Mouse (Mus musculus): ENCODE data around the gene Rab36. TPM values are rescaled to one million over a fixed set of nuclear protein-coding genes. Genes with fewer than 3 reads are reported as not detected.
A peak's percentile ranks its signal among the peaks of the same experiment; 100 is the strongest.

The Rab36 gene
- polyA plus RNA-seq, 1 experiment from 2014 or later = 15.0 TPM

DNA sequence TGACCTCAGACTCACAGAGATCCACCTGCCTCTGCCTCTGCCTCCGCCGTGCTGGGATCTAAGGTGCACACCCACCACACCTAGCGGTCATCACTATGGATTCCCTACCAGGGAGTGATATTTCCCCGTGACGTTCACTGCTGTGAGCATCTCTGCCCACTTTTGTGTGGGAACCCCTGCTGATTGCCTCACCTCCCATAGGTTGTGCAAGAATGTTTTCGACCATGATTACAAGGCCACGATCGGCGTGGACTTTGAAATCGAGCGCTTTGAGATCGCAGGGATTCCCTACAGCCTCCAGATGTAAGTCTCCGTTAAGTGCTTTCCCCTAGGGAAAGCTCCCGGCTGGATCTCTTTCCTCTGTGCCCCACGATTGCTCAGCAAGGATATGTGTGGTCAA, 9.0 kb downstream of the Rab36 start:
- no peak for ATAC-seq (ENCODE audit: insufficient number of reproducible peaks, low FRiP score, low TSS enrichment, low read depth)
- no peak overlapping the region for H3K27ac ChIP-seq (replicated peaks)
- H3K9me3 ChIP-seq (replicated peaks) = no peaks in the 10 kb centered on the region
- no peaks in the 10 kb centered on the region for H3K27me3 ChIP-seq
- 92% methylated on average over 15 of the region's 15 CpGs for WGBS
- no peak overlapping the region for H3K4me2 ChIP-seq (replicated peaks)
- no peaks in the 10 kb centered on the region for H3K4me1 ChIP-seq
- peaks cover 13% of the 10 kb centered on the region; the same call in 1 of the 2 replicates for H3K36me3 ChIP-seq
- H3K4me3 ChIP-seq (replicated peaks) = no peak overlapping the region
- no peak overlapping the region for H3K9ac ChIP-seq

DNA sequence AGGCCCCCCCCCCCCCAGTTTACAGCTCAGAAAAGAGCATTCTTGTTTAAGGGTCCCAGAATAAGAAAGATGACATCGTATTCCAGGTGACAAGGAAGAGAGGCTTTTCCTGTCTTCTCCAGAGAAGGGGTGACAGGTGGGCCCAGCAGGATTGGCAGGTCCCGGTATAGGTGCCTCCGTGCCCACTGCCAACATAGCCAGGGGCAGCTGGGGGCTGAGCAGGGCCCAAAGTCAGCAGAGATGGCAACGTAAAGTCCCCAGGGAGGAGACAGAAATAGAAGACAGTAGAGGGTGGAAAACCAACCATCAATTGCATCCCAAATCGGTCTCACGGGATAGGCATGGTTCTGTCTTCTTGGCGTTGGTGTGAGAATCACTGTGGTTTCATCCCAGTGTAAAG, 11.9 kb downstream of the Rab36 start:
- 89% methylated on average over 7 of the region's 7 CpGs for WGBS
- no peak for ATAC-seq (ENCODE audit: insufficient number of reproducible peaks, low FRiP score, low TSS enrichment, low read depth)
- 0 out of 2 replicates have a peak, but pooled peaks cover 8% of the 10 kb centered on the region for H3K36me3 ChIP-seq
- no peak overlapping the region for H3K4me3 ChIP-seq (replicated peaks)
- no peak overlapping the region for H3K27ac ChIP-seq (replicated peaks)
- no peaks in the 10 kb centered on the region for H3K27me3 ChIP-seq
- H3K9ac ChIP-seq = no peak overlapping the region
- H3K9me3 ChIP-seq (replicated peaks) = no peaks in the 10 kb centered on the region
- no peaks in the 10 kb centered on the region for H3K4me1 ChIP-seq
- H3K4me2 ChIP-seq (replicated peaks) = no peak overlapping the region

DNA sequence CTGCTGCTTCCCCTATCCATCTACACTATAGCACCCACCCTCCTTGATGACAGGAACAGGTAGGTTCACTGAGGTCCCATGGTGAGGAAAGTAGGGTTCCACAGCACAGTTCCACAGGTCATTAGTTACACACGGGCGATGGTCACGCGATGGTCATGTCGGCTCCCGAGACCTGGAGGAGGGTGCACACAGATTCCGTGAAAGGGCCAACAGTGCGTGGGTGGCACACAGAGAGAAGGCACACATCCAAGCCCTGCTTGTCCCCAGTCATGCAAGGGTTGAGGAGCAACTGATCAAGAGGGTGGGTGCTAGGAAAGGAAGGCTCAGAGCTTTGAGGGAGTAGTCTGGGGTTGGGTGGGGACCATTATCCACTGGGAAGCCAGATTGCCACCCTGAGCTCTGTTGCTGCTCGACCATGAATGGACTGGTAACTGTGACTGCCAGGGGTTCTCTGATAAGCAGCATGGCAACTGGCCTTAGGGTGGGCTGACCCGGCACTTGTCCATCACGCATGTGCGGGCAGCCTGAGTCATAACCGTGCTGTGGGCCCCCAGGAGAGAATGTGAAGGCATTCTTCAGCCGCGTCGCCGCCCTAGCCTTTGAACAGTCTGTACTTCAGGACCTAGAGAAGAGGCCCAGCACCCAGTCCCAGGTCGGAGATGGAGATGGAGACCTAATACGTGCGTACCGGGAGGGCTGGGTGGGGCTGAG, 14.7 kb downstream of the Rab36 start:
- Histone ChIP-seq H3K27ac (replicated peaks) (no peak overlapping the region), H3K36me3 (0 out of 2 replicates have a peak, but pooled peaks cover 3% of the 10 kb centered on the region), H3K4me1 (0 out of 2 replicates have a peak, but pooled peaks cover 3% of the 10 kb centered on the region), H3K9ac (no peak overlapping the region), H3K4me2 (replicated peaks) (no peak overlapping the region), H3K9me3 (replicated peaks) (no peaks in the 10 kb centered on the region), H3K4me3 (replicated peaks) (no peak overlapping the region), H3K27me3 (no peaks in the 10 kb centered on the region)
- WGBS = 91% methylated on average over 21 of the region's 21 CpGs
- ATAC-seq (ENCODE audit: insufficient number of reproducible peaks, low FRiP score, low TSS enrichment, low read depth) = no peak

DNA sequence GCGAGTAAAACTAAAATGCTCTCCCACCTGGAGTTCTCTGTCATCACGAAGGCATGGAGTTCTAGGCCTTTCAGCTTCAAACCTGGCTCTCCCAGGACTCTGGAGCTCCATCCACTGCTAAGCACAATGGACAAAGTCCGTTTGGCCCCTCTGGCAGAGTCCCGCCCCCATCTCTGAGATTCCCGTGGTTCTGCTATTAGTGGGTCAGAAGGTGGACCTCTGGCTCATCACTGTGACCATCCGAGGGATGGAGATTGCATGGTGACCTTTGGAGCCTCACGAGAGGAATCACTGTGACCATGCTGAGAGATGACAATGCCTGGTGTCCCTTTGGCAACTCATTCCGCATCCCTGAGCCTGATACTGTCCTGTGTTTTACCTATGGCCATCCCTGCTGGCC, 16.0 kb downstream of the Rab36 start:
- no peak for ATAC-seq (ENCODE audit: insufficient number of reproducible peaks, low FRiP score, low TSS enrichment, low read depth)
- Histone ChIP-seq H3K4me1 (0 out of 2 replicates have a peak, but pooled peaks cover 3% of the 10 kb centered on the region), H3K9me3 (replicated peaks) (no peaks in the 10 kb centered on the region), H3K4me3 (replicated peaks) (no peak overlapping the region), H3K4me2 (replicated peaks) (no peak overlapping the region), H3K36me3 (no peaks in the 10 kb centered on the region), H3K27me3 (no peaks in the 10 kb centered on the region), H3K9ac (no peak overlapping the region), H3K27ac (replicated peaks) (no peak overlapping the region)
- WGBS = 82% methylated on average over 8 of the region's 8 CpGs

DNA sequence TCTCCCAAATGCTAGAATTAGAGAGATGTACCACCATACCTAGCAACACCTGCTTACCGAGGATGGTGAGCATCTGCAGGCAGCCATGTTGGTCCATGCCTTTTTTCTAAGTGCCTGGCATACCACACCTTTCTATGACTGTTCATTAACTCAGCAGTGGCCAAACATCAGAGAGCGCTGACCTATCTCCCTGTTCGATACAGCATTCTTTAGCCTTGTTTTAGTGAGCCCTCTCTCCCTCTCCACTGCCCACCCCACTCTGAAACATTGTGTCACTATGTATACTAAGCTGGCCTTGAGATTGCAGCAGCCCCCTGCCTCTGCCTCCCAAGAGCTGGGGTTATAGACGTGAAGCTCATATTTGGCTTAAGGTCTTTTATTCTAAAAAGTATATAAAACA, 16.8 kb downstream of the Rab36 start:
- no peak for ATAC-seq (ENCODE audit: insufficient number of reproducible peaks, low FRiP score, low TSS enrichment, low read depth)
- no peak overlapping the region for H3K4me2 ChIP-seq (replicated peaks)
- no peaks in the 10 kb centered on the region for H3K9me3 ChIP-seq (replicated peaks)
- 87% methylated on average over 4 of the region's 4 CpGs for WGBS
- H3K27me3 ChIP-seq = no peaks in the 10 kb centered on the region
- H3K27ac ChIP-seq (replicated peaks) = no peak overlapping the region
- H3K9ac ChIP-seq = no peak overlapping the region
- no peaks in the 10 kb centered on the region for H3K36me3 ChIP-seq
- 0 out of 2 replicates have a peak, but pooled peaks cover 3% of the 10 kb centered on the region for H3K4me1 ChIP-seq
- no peak overlapping the region for H3K4me3 ChIP-seq (replicated peaks)

DNA sequence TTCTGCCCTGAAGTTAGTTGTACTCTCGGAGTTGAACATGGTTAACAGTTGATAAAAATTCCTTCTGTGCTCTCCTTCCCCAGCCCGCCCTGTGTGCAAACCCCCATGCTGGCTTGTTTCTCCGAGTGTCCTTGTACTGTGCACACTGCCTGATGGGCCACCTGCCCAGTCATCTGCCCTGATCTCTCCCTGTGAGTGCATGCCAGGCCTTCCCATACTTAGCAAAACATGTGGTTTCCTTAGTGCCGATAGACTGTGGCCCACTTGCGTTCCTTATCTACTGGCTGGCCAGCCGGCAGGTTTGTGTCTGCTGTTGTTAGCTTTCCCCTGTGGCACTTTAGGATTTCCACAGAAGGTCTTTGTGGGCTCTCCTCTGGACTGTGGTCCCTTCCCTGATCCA, 17.3 kb downstream of the Rab36 start:
- Histone ChIP-seq H3K36me3 (no peaks in the 10 kb centered on the region), H3K4me2 (replicated peaks) (no peak overlapping the region), H3K27ac (replicated peaks) (no peak overlapping the region), H3K9me3 (replicated peaks) (no peaks in the 10 kb centered on the region), H3K4me1 (0 out of 2 replicates have a peak, but pooled peaks cover 3% of the 10 kb centered on the region), H3K9ac (no peak overlapping the region), H3K27me3 (no peaks in the 10 kb centered on the region), H3K4me3 (replicated peaks) (no peak overlapping the region)
- ATAC-seq (ENCODE audit: insufficient number of reproducible peaks, low FRiP score, low TSS enrichment, low read depth) = no peak
- WGBS = 58% methylated on average over 6 of the region's 6 CpGs

DNA sequence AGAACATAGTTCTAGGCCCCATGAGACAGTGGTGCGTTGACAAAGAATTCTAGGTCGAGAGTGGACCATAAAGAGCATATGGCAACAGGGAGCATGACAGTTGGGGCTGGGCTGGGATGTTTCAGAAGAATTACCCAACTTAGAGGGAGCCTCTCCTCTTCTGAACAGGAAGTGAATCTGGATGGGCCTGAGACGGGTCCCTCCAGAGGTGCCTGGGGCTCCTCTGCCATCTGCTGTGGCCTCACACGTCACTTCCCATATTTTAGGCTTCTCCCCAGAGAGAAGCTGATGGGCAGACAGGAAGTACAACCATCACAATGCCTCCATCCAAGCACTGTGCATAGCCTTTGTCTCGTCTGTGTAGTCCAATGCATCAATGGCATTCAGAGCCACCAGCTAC, 18.8 kb downstream of the Rab36 start:
- WGBS = 72% methylated on average over 5 of the region's 5 CpGs
- no peak for ATAC-seq (ENCODE audit: insufficient number of reproducible peaks, low FRiP score, low TSS enrichment, low read depth)

DNA sequence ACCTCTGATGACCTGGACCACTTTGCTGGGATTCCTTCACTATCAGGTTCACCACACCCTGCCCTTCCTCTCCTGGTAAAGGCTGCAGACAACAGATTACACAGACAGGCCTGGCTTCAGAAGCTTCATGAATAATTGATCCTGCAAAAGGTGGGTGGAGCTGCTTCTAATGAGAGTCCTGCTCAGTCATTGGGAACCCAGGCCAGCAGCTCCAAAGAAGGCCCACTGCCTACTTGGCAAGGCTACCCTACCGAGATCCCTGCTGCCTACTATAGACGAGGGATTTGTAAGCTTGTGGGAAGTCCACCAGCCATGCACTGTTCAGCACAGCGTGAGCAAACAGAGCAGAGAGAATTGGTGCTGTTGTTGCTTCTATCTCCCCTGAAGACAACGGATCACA, 19.4 kb downstream of the Rab36 start:
- no peak overlapping the region for H3K4me3 ChIP-seq (replicated peaks)
- ATAC-seq (ENCODE audit: insufficient number of reproducible peaks, low FRiP score, low TSS enrichment, low read depth) = no peak
- H3K36me3 ChIP-seq = no peaks in the 10 kb centered on the region
- no peaks in the 10 kb centered on the region for H3K9me3 ChIP-seq (replicated peaks)
- 22% methylated on average over 4 of the region's 4 CpGs for WGBS
- H3K9ac ChIP-seq = no peak overlapping the region
- peaks cover 16% of the 10 kb centered on the region for H3K4me1 ChIP-seq
- no peak overlapping the region for H3K4me2 ChIP-seq (replicated peaks)
- no peak overlapping the region for H3K27ac ChIP-seq (replicated peaks)
- no peaks in the 10 kb centered on the region for H3K27me3 ChIP-seq

More for the DNA sequence above, 18.8 kb downstream of the Rab36 start:
- no peak overlapping the region for H3K27ac ChIP-seq (replicated peaks)
- H3K9me3 ChIP-seq (replicated peaks) = no peaks in the 10 kb centered on the region
- no peak overlapping the region for H3K4me3 ChIP-seq (replicated peaks)
- no peak overlapping the region for H3K4me2 ChIP-seq (replicated peaks)
- H3K27me3 ChIP-seq = no peaks in the 10 kb centered on the region
- H3K36me3 ChIP-seq = no peaks in the 10 kb centered on the region
- peaks cover 13% of the 10 kb centered on the region for H3K4me1 ChIP-seq
- no peak overlapping the region for H3K9ac ChIP-seq

DNA sequence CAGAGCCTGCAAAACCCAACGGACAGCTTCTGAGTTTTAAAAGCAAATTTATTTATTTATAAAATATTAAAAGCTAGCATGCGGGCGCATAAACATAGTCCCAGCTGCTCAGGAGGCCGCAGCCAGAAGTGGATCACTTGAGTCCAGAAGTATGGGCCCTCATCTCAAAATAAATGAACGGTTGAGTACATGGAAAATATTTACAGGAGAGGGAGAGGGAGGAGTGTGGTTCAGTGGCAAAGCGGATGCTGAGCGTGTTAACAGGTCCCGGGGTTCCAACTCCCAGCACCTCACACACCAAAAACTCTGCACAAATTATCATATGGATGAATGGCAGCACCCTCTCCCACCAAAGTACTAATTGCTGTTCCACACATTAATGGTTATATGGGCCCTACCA, 21.5 kb downstream of the Rab36 start:
- WGBS = 81% methylated on average over 8 of the region's 8 CpGs
- Histone ChIP-seq H3K27me3 (no peaks in the 10 kb centered on the region), H3K4me1 (peaks cover 37% of the 10 kb centered on the region), H3K4me2 (replicated peaks) (no peak overlapping the region), H3K9me3 (replicated peaks) (no peaks in the 10 kb centered on the region), H3K4me3 (replicated peaks) (no peak overlapping the region), H3K27ac (replicated peaks) (no peak overlapping the region), H3K9ac (no peak overlapping the region), H3K36me3 (no peaks in the 10 kb centered on the region)
- ATAC-seq (ENCODE audit: insufficient number of reproducible peaks, low FRiP score, low TSS enrichment, low read depth) = no peak

DNA sequence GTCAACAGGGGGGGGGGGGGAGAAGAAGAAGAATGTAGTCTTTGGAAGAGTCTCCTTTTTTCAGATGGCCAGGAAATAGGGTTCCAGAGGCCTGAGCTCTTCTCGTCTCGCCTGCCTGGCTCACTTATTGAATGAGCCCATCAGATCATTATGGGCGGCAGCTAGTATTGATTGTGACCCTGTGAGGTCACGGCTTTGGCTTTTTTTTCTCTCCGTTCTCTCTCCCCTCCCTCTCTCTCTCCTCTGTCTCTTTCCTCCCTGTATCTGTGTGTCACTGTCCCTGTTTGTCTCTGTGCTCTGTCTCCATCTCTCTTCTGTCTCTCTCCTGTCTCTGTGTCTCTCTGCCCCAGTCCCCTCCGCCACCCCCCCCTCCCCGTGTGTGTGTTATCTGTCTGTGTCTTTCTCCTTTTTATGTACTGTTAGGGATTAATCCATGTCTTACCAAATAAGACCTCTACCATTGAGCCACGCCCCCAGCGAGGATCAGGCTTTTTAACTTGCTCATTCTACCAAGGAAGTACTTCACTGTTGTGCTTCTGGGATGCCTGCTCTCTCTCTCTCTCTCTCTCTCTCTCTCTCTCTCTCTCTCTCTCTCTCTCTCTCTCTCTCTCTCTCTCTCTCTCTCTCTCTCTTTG, 22.0 kb downstream of the Rab36 start:
- no peak overlapping the region for H3K27ac ChIP-seq (replicated peaks)
- no peak overlapping the region for H3K9ac ChIP-seq
- peaks cover 43% of the 10 kb centered on the region for H3K4me1 ChIP-seq
- H3K27me3 ChIP-seq = no peaks in the 10 kb centered on the region
- H3K9me3 ChIP-seq (replicated peaks) = no peaks in the 10 kb centered on the region
- H3K4me3 ChIP-seq (replicated peaks) = no peak overlapping the region
- 30% methylated on average over 9 of the region's 9 CpGs for WGBS
- peak overlapping the region; percentile 84 for H3K4me2 ChIP-seq (replicated peaks)
- no peak for ATAC-seq (ENCODE audit: insufficient number of reproducible peaks, low FRiP score, low TSS enrichment, low read depth)
- H3K36me3 ChIP-seq = no peaks in the 10 kb centered on the region

DNA sequence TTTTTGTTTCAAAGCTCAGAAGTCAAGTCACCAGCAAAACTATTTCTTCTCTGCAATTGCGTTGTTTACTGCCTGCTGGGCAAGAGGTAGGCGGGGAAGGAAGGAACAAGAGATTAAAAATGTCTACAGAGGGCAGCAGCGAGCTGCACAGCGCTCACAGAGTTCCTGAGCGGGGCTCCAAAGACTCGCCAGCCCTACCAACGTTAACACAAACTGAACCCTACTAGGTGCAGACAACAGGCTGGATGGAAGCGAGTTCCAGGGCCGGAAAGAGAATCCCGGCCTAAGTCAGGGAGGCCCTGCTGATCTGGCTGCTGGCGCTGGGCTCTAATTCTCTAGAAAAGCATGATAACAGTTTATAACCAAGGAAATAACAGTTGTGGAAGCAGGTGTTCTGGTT, 22.5 kb downstream of the Rab36 start:
- H3K9ac ChIP-seq = no peak overlapping the region
- WGBS = 2% methylated on average over 11 of the region's 11 CpGs
- H3K4me2 ChIP-seq (replicated peaks) = peak overlapping the region; percentile 84
- H3K27ac ChIP-seq (replicated peaks) = no peak overlapping the region
- ATAC-seq (ENCODE audit: insufficient number of reproducible peaks, low FRiP score, low TSS enrichment, low read depth) = no peak; the same call in 1 of the 2 replicates
- no peaks in the 10 kb centered on the region for H3K27me3 ChIP-seq
- peak overlapping the region; percentile 83; the same call in 1 of the 2 replicates for H3K4me3 ChIP-seq (replicated peaks)
- no peaks in the 10 kb centered on the region for H3K36me3 ChIP-seq
- H3K4me1 ChIP-seq = peaks cover 45% of the 10 kb centered on the region
- no peaks in the 10 kb centered on the region for H3K9me3 ChIP-seq (replicated peaks)
